Mouse (Mus musculus): Measurements from ENCODE around the gene Pcolce. TPM values are rescaled to one million over a fixed set of nuclear protein-coding genes. Genes with fewer than 3 reads are reported as not detected.

Pcolce gene
- polyA plus RNA-seq (2015; fragmentation: Nextera tagmentation; extraction: Ambion mirVana): 261 and 273 TPM in 2 replicates

DNA sequence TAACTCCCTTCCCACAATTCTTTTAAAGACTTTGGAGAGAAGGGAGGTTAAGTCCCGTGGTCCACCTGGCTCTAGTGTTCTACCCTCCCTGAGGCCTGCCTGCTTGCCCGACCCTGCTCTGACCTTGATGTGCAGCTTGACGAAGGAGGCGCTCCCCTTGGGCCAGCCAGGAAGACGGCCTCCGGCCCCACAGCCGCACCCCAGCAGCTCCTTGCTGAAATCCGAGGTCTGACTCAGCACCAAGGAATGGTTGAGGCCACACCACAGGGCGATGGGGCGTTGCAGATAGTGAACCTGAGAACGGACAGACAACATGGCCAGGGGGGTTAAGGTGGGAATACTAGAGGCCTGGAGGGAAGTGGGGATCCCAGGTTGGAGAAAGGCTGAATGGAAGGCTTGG lies at the start of gene Pcolce:
Pcolce (minus strand) TSS at position 235 of the 400 bp plus-strand sequence.
- Histone ChIP-seq H3K4me2 (replicated peaks) (no peak within 1 kb of the TSS), H3K9me3 (replicated peaks) (no peaks in the 10 kb centered on the region), H3K9ac (no peak within 1 kb of the TSS), H3K4me1 (peaks cover 53% of the 10 kb centered on the region), H3K4me3 (replicated peaks) (no peak within 1 kb of the TSS), H3K27ac (replicated peaks) (no peak within 1 kb of the TSS), H3K27me3 (no peaks in the 10 kb centered on the region), H3K36me3 (no peaks in the 10 kb centered on the region)
- ATAC-seq (ENCODE audit: insufficient number of reproducible peaks, low FRiP score, low TSS enrichment, low read depth): no peak
- WGBS: 28% methylated on average over 11 of the region's 11 CpGs

DNA sequence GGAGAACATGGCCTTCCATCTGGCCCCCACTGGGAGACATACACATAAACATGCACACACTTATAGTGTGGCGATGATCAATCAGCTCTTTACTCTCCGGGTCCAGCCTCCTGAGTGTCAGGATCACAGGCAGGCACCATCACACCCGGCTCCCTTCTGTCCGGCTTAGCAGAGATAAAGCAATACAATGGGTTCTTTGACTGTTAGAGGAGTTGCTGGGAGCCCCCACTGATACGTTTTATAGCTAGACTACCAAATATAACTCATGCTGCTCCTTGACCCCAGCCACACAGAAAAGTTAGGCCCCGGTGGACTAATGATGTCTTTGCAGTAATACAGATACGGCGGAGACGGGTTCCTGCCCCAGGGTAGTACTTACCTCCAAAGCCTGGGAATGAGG lies 49.5 kb upstream of the Pcolce start:
- ATAC-seq (ENCODE audit: insufficient number of reproducible peaks, low FRiP score, low TSS enrichment, low read depth): no peak
- Histone ChIP-seq H3K27ac (replicated peaks) (no peak overlapping the region), H3K4me3 (replicated peaks) (no peak overlapping the region), H3K36me3 (peaks cover 58% of the 10 kb centered on the region), H3K9ac (no peak overlapping the region), H3K4me2 (replicated peaks) (no peak overlapping the region), H3K9me3 (replicated peaks) (no peaks in the 10 kb centered on the region), H3K4me1 (no peaks in the 10 kb centered on the region), H3K27me3 (no peaks in the 10 kb centered on the region)
- 72% methylated on average over 9 of the region's 9 CpGs for WGBS

GRCm38 (mm10) chr5:137660064-137660688 lies 46.6 kb upstream of the Pcolce start:
- no peak overlapping the region for H3K4me3 ChIP-seq (replicated peaks)
- no peak for ATAC-seq (ENCODE audit: insufficient number of reproducible peaks, low FRiP score, low TSS enrichment, low read depth)
- H3K36me3 ChIP-seq: peaks cover 45% of the 10 kb centered on the region; the same call in 1 of the 2 replicates
- 88% methylated on average over 6 of the region's 6 CpGs for WGBS
- no peak overlapping the region for H3K9ac ChIP-seq
- no peak overlapping the region for H3K4me2 ChIP-seq (replicated peaks)
- no peaks in the 10 kb centered on the region for H3K9me3 ChIP-seq (replicated peaks)
- no peak overlapping the region for H3K27ac ChIP-seq (replicated peaks)
- 0 out of 2 replicates have a peak, but pooled peaks cover 3% of the 10 kb centered on the region for H3K4me1 ChIP-seq
- no peaks in the 10 kb centered on the region for H3K27me3 ChIP-seq

DNA sequence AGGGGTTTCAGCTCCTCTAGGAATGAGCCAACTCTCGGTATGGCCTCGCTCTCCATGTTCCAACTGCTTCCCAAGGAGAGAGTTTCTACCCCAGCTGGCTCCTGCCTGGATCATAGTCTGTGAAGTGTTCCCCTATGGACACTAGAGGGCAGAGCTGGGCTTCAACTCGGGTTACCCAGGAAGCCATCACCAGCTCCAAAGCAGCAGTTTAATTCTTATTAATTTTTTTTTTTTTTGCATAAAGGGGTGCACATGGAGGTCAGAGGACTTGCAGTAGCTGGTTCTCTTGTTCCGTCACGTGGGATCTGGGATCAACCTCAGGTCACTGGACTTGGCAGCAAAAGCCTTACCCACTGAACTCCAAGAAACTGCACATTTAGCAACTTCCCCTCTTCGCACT lies 43.4 kb upstream of the Pcolce start:
- Histone ChIP-seq H3K36me3 (peaks cover 30% of the 10 kb centered on the region), H3K27me3 (no peaks in the 10 kb centered on the region), H3K9me3 (replicated peaks) (no peaks in the 10 kb centered on the region), H3K9ac (no peak overlapping the region), H3K4me3 (replicated peaks) (no peak overlapping the region), H3K27ac (replicated peaks) (no peak overlapping the region), H3K4me2 (replicated peaks) (no peak overlapping the region), H3K4me1 (0 out of 2 replicates have a peak, but pooled peaks cover 3% of the 10 kb centered on the region)
- 25% methylated on average over 6 of the region's 6 CpGs for WGBS
- no peak for ATAC-seq (ENCODE audit: insufficient number of reproducible peaks, low FRiP score, low TSS enrichment, low read depth)

GRCm38 (mm10) chr5:137654746-137655145 lies 41.2 kb upstream of the Pcolce start:
- Histone ChIP-seq H3K4me2 (replicated peaks) (no peak overlapping the region), H3K4me1 (peaks cover 8% of the 10 kb centered on the region), H3K4me3 (replicated peaks) (no peak overlapping the region), H3K9ac (no peak overlapping the region), H3K9me3 (replicated peaks) (no peaks in the 10 kb centered on the region), H3K27ac (replicated peaks) (no peak overlapping the region), H3K36me3 (peaks cover 19% of the 10 kb centered on the region), H3K27me3 (no peaks in the 10 kb centered on the region)
- 78% methylated on average over 7 of the region's 7 CpGs for WGBS
- ATAC-seq (ENCODE audit: insufficient number of reproducible peaks, low FRiP score, low TSS enrichment, low read depth): no peak

GRCm38 (mm10) chr5:137653366-137653765 lies 39.8 kb upstream of the Pcolce start:
- no peaks in the 10 kb centered on the region for H3K27me3 ChIP-seq
- no peaks in the 10 kb centered on the region for H3K9me3 ChIP-seq (replicated peaks)
- H3K36me3 ChIP-seq: peaks cover 16% of the 10 kb centered on the region
- H3K4me2 ChIP-seq (replicated peaks): no peak overlapping the region
- H3K27ac ChIP-seq (replicated peaks): no peak overlapping the region
- ATAC-seq (ENCODE audit: insufficient number of reproducible peaks, low FRiP score, low TSS enrichment, low read depth): no peak
- WGBS: 93% methylated on average over 10 of the region's 10 CpGs
- H3K4me1 ChIP-seq: peaks cover 14% of the 10 kb centered on the region
- no peak overlapping the region for H3K4me3 ChIP-seq (replicated peaks)
- no peak overlapping the region for H3K9ac ChIP-seq

- WGBS: 16% methylated on average over 3 of the region's 3 CpGs
- H3K27me3 ChIP-seq: no peaks in the 10 kb centered on the region
These were observed 38.9 kb upstream of the Pcolce start for GRCm38 (mm10) chr5:137652474-137652873.

DNA sequence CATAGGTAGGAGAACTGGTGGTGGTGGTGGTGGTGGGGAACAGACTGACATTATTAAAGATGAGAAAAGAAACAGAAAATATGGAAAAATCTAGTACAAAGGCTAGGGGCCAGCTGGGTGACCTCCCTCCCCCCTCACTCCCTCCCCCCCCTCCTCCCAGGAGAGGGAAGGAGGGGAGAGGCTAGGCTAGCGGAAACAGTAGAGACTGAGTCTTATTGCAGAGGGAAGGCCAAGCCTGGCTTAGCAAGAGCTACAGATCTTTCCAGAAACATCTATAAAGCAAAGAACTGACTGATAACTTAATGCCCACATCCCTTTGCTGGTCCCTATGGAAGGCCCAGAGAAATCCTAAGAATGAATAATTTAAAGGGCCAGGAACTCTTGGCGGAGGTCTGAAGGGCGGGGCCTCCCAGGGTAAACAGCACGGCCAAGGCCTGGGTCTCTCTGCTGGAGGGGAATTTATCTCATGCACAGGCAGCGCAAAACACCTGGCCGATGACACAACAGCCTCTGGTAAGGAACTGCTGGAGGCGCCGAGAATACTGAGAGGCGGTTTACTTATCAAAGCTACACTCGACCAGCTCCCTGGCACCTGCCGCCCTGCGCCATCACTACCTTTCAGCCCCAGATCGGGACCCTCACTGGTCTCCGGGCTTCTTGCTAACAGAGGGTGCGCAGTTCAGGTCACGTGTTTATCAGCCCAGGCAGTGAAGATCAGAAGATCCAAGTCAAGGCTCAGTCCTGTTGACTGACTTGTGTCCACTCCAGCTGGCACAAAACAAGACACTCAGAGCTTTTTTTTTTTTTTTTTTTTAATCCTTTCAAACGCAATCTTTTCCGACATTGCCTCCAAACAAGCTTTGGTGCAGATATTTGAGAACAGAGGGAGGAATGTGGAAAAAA lies 36.3 kb upstream of the Pcolce start:
- no peak for ATAC-seq (ENCODE audit: insufficient number of reproducible peaks, low FRiP score, low TSS enrichment, low read depth)
- Histone ChIP-seq H3K9ac (no peak overlapping the region), H3K4me2 (replicated peaks) (0 out of 2 replicates have a peak overlapping the region, but pooled peaks have one; percentile 1), H3K4me3 (replicated peaks) (no peak overlapping the region), H3K27ac (replicated peaks) (no peak overlapping the region), H3K27me3 (peaks cover 17% of the 10 kb centered on the region), H3K9me3 (replicated peaks) (no peaks in the 10 kb centered on the region), H3K4me1 (peaks cover 27% of the 10 kb centered on the region), H3K36me3 (peaks cover 12% of the 10 kb centered on the region)
- WGBS: 14% methylated on average over 18 of the region's 18 CpGs

More at GRCm38 (mm10) chr5:137652474-137652873, 38.9 kb upstream of the Pcolce start:
- no peaks in the 10 kb centered on the region for H3K9me3 ChIP-seq (replicated peaks)
- peak; percentile 37; the same call in 1 of the 2 replicates for ATAC-seq (ENCODE audit: insufficient number of reproducible peaks, low FRiP score, low TSS enrichment, low read depth)
- H3K9ac ChIP-seq: no peak overlapping the region
- H3K4me1 ChIP-seq: peaks cover 22% of the 10 kb centered on the region
- H3K36me3 ChIP-seq: peaks cover 16% of the 10 kb centered on the region
- H3K4me2 ChIP-seq (replicated peaks): no peak overlapping the region
- no peak overlapping the region for H3K4me3 ChIP-seq (replicated peaks)
- no peak overlapping the region for H3K27ac ChIP-seq (replicated peaks)

DNA sequence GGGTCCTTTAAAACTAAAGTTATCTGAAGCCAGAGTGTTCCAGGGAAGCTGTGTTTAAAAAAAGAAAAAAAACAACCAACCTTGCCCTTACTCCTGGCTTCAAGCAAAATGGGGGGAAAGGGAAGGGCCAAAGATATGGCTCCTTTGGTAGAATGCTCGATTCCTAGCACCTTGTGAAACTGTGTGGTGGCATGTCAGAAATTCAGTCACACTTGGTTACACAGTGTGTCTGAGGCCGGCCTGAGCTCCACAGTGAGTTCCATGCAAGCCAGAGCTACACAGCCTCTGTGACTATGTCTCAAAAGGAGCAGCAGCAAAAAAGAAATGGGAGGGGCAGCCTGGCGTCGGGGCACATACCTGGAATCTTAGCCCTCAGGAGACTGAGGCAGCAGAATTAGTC lies 35.7 kb upstream of the Pcolce start:
- Histone ChIP-seq H3K9me3 (replicated peaks) (no peaks in the 10 kb centered on the region), H3K27me3 (peaks cover 23% of the 10 kb centered on the region), H3K27ac (replicated peaks) (no peak overlapping the region), H3K4me2 (replicated peaks) (no peak overlapping the region), H3K4me3 (replicated peaks) (no peak overlapping the region), H3K9ac (no peak overlapping the region), H3K4me1 (peaks cover 31% of the 10 kb centered on the region), H3K36me3 (peaks cover 12% of the 10 kb centered on the region)
- 32% methylated on average over 4 of the region's 4 CpGs for WGBS
- no peak for ATAC-seq (ENCODE audit: insufficient number of reproducible peaks, low FRiP score, low TSS enrichment, low read depth)

DNA sequence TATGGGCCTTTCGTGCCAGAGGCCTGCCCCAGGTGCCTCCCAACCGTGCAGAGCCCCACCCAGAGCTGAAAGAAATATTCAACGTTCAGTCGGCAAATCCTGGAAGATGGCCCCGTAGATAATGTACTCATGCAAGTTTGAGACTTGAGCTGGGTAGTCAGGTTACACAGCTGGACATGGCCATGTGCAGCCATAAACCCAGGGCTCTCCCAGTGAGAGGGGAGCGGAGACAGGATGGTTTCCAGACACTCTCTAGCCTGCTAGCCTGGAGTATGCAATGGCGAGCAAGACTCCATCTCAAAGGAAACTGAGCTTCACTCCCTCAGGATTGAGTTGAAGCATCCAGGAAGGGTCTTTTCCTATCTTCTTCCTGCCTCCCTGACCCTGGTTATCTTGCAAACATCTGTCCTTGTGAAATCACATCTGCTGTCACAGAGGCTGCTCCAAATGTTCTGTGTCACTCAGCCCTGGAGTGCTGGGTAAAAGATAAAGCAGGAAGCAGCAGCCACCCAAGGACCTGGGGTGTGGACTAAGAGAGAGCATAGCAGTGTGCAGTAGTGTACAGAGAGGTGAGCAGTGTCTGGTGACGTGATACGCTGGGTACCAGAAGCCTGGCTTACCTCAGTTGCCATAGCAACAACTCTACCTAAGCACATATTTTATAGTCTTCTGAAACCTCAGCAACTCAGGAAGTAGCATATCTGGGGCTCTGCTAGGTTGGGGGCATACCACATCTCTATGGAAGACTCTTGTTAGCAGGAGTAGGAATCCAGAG lies 34.4 kb upstream of the Pcolce start:
- H3K4me1 ChIP-seq: peaks cover 31% of the 10 kb centered on the region
- no peak for ATAC-seq (ENCODE audit: insufficient number of reproducible peaks, low FRiP score, low TSS enrichment, low read depth)
- peaks cover 7% of the 10 kb centered on the region; the same call in 1 of the 2 replicates for H3K36me3 ChIP-seq
- H3K27me3 ChIP-seq: peaks cover 34% of the 10 kb centered on the region
- 38% methylated on average over 9 of the region's 9 CpGs for WGBS
- no peak overlapping the region for H3K4me2 ChIP-seq (replicated peaks)
- H3K27ac ChIP-seq (replicated peaks): no peak overlapping the region
- no peak overlapping the region for H3K9ac ChIP-seq
- H3K4me3 ChIP-seq (replicated peaks): no peak overlapping the region
- H3K9me3 ChIP-seq (replicated peaks): no peaks in the 10 kb centered on the region

DNA sequence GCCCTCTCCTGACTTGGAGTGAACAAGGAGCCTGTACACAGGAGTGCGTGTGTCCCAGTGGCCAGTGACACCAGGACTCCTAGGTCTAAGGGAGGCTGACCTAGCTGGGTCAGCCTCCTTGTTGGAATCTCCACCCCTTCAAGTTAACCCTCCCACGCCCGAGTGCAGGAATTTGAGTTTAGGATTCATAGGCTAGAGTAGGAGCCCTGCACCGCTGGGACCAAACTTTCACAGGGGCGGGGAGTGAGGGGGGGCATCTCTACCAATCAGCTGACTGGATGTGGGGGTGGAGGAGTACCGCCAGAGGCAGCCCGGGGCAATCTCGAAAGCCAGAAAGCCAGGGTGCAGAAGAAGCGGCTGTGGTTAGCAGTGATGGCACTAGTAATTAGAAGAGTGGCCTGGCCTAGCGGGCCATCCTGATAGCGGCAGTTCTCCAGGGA lies 32.1 kb upstream of the Pcolce start, which contains the start of gene Irs3:
Irs3 (minus strand) TSS at position 63 of the 440 bp plus-strand sequence.
- Histone ChIP-seq H3K36me3 (peaks cover 12% of the 10 kb centered on the region), H3K4me3 (replicated peaks) (peak within 1 kb of the TSS; percentile 33), H3K27ac (replicated peaks) (no peak within 1 kb of the TSS), H3K9me3 (replicated peaks) (no peaks in the 10 kb centered on the region), H3K4me1 (peaks cover 32% of the 10 kb centered on the region), H3K9ac (no peak within 1 kb of the TSS), H3K4me2 (replicated peaks) (peak within 1 kb of the TSS; percentile 51), H3K27me3 (peaks cover 34% of the 10 kb centered on the region)
- WGBS: 13% methylated on average over 11 of the region's 11 CpGs
- ATAC-seq (ENCODE audit: insufficient number of reproducible peaks, low FRiP score, low TSS enrichment, low read depth): no peak
